Mouse (Mus musculus) left cerebral cortex, postnatal 25 days (tissue): ENCODE data around the gene Gm13889. TPM values are rescaled to one million over a fixed set of nuclear protein-coding genes. Genes with fewer than 3 reads are reported as not detected.

Experiments
- DNase-seq, 2 experiments: peaks; one replicate each; pipeline ENCODE4 v3.0.0; 2022; ENCODE audit warnings: low spot score in 2 of 2, mixed read lengths in 1 of 2
- intact Hi-C: fragments of 180-260 bp; cut with DNase I; formaldehyde crosslinking; loops from one replicate; pipeline ENCODE4 v1.15.1; 2025
- total RNA-seq, 2 experiments: library from RNA; stranded (reverse); gene quantifications; 2 replicates each; pipeline ENCODE4 v1.2.3; 2021

Gene Gm13889
- total RNA-seq, 2 experiments from 2014 or later, result 46.6 to 48.8 TPM

- intact Hi-C loops, result no loop called here
- peak in 1 of 2 experiments; percentile 28 for DNase-seq
These were observed 49.3 kb downstream of the Gm13889 start for GRCm38 (mm10) chr2:93907519-93908294.

GRCm38 (mm10) chr2:93906316-93906715 lies 50.7 kb downstream of the Gm13889 start:
- DNase-seq, result no peak
- intact Hi-C loops, result no loop called here

Other genes starting within 250 kb of the Gm13889 start
- gene Ext2, start 134.6 kb downstream of the Gm13889 start, total RNA-seq, result 10 to 100 TPM; 51.2 to 53.0 TPM
- gene Accs, start 107.3 kb downstream of the Gm13889 start, total RNA-seq, result 1 to 10 TPM; 2.4 to 3.6 TPM
- not detected for gene Accsl, start 88.0 kb downstream of the Gm13889 start, total RNA-seq
- not detected for gene Gm27027, start 39.2 kb upstream of the Gm13889 start, total RNA-seq
- gene Alkbh3, start 53.6 kb upstream of the Gm13889 start, total RNA-seq, result 10 to 100 TPM; 19.4 to 25.7 TPM
- 10 to 100 TPM; 73.5 to 79.9 TPM for gene Hsd17b12, start 200.8 kb upstream of the Gm13889 start, total RNA-seq